Mouse (Mus musculus): ENCODE measurements around the gene Mta1.

The Mta1 gene

GRCm38 (mm10) chr12:113075063-113075454 lies 23.0 kb upstream of the Mta1 start:
- CTCF ChIA-PET = interaction anchor here (0.7 to 5.3 kb wide), 66 partner anchors 8 to 523 kb away, joined by 3 to 33 read pairs (median 5); partner anchors contain the start of genes Crip1 (in 2 of the 4), Brf1 (in 1 of the 4), Crip2 (in 1 of the 4) and Mta1 (in 1 of the 4)
- POLR2A ChIA-PET = interaction anchor here (0.6 to 3.1 kb wide), 48 partner anchors 10 to 325 kb away, joined by 3 to 36 read pairs (median 4); partner anchors contain the start of genes Brf1 (in 2 of the 4), Btbd6 (in 2 of the 4), Cdca4 (in 1 of the 4) and Crip2 (in 1 of the 4)

GRCm38 (mm10) chr12:113075486-113075885 lies 22.6 kb upstream of the Mta1 start:
- POLR2A ChIA-PET = interaction anchor here in 3 of 4 experiments (0.6 to 3.1 kb wide), 14 partner anchors 10 to 142 kb away, joined by 3 to 36 read pairs (median 8); partner anchors contain the start of genes Brf1 (in 1 of the 3) and Mta1 (in 1 of the 3)
- CTCF ChIA-PET = interaction anchor here (0.7 to 5.3 kb wide), 38 partner anchors 8 to 524 kb away, joined by 3 to 33 read pairs (median 7); partner anchors contain the start of genes Brf1 (in 1 of the 4), Crip2 (in 1 of the 4), Mta1 (in 1 of the 4) and Siva1 (in 1 of the 4)

- ChIA-PET POLR2A (interaction anchor here in 3 of 4 experiments (0.7 to 4.7 kb wide), 6 partner anchors 8 to 130 kb away, joined by 3 to 36 read pairs (median 8); partner anchors contain the start of gene Tex22 (in 2 of the 3)), CTCF (interaction anchor here in 3 of 4 experiments (0.7 to 4.0 kb wide), 7 partner anchors 12 to 133 kb away, joined by 3 to 33 read pairs (median 4); partner anchors contain the start of gene Tex22 (in 2 of the 3))
Measured at GRCm38 (mm10) chr12:113087276-113087675, 10.8 kb upstream of the Mta1 start.

GRCm38 (mm10) chr12:113088026-113088425 lies 10.1 kb upstream of the Mta1 start:
- ChIA-PET POLR2A (interaction anchor here in 2 of 4 experiments (0.7 to 4.2 kb wide), 8 partner anchors 8 to 84 kb away, joined by 3 to 25 read pairs (median 4); partner anchors contain the start of genes Tex22 (in 2 of the 2) and Crip2 (in 1 of the 2)), CTCF (interaction anchor here in 2 of 4 experiments (0.5 to 4.0 kb wide), 10 partner anchors 9 to 975 kb away, joined by 3 to 33 read pairs (median 4); partner anchors contain the start of gene Tex22 (in 2 of the 2))

GRCm38 (mm10) chr12:113089107-113089506 lies 9.0 kb upstream of the Mta1 start:
- POLR2A ChIA-PET = interaction anchor here in 2 of 4 experiments (0.7 to 4.2 kb wide), 8 partner anchors 14 to 119 kb away, joined by 3 to 25 read pairs (median 4); partner anchors contain the start of genes Tex22 (in 2 of the 2) and Crip2 (in 1 of the 2)
- CTCF ChIA-PET = interaction anchor here in 3 of 4 experiments (0.6 to 4.0 kb wide), 6 partner anchors 14 to 58 kb away, joined by 4 to 33 read pairs (median 4); partner anchors contain the start of gene Tex22 (in 3 of the 3)

- CTCF ChIA-PET = interaction anchor here (0.9 to 4.0 kb wide), 8 partner anchors 14 to 161 kb away, joined by 3 to 33 read pairs (median 5); partner anchors contain the start of genes Tex22 (in 4 of the 4), Brf1 (in 1 of the 4) and Jag2 (in 1 of the 4)
- POLR2A ChIA-PET = interaction anchor here in 2 of 4 experiments (0.6 to 4.2 kb wide), 7 partner anchors 15 to 149 kb away, joined by 3 to 25 read pairs (median 5); partner anchors contain the start of genes Tex22 (in 2 of the 2) and Crip1 (in 1 of the 2)
Measured at GRCm38 (mm10) chr12:113090053-113090452, 8.0 kb upstream of the Mta1 start.

GRCm38 (mm10) chr12:113097040-113097439 lies 1.0 kb upstream of the Mta1 start:
- ChIA-PET POLR2A (interaction anchor here in 3 of 4 experiments (0.7 to 5.0 kb wide), 14 partner anchors 9 to 383 kb away, joined by 3 to 21 read pairs (median 4); partner anchors contain the start of genes Tex22 (in 2 of the 3), Brf1 (in 1 of the 3) and Tedc1 (in 1 of the 3)), CTCF (interaction anchor here in 2 of 4 experiments (0.5 to 3.1 kb wide), 4 partner anchors 22 to 1063 kb away, joined by 3 to 14 read pairs (median 4); partner anchors contain the start of genes Crip2 (in 1 of the 2) and Tex22 (in 1 of the 2))

- ChIA-PET POLR2A (interaction anchor here (0.6 to 1.6 kb wide), 5 partner anchors 24 to 98 kb away, joined by 3 to 6 read pairs (median 3); partner anchors contain the start of genes Brf1 (in 2 of the 4) and Tex22 (in 1 of the 4)), CTCF (interaction anchor here in 1 of 4 experiments (0.5 to 3.1 kb wide), 3 partner anchors 11 to 254 kb away, joined by 3 to 14 read pairs (median 3); partner anchors contain the start of gene Tex22)
Measured at GRCm38 (mm10) chr12:113098530-113099151, 563 bp downstream of the Mta1 start.

- POLR2A ChIA-PET = interaction anchor here in 3 of 4 experiments (0.6 to 1.6 kb wide), 7 partner anchors 14 to 99 kb away, joined by 3 to 8 read pairs (median 3); partner anchors contain the start of genes Brf1 (in 2 of the 3) and Tex22 (in 1 of the 3)
- CTCF ChIA-PET = interaction anchor here in 2 of 4 experiments (0.5 to 3.1 kb wide), 3 partner anchors 10 to 732 kb away, joined by 3 to 14 read pairs (median 4); partner anchors contain the start of gene Tex22 (in 1 of the 2)
Measured at GRCm38 (mm10) chr12:113099470-113100237, 1.6 kb downstream of the Mta1 start.

GRCm38 (mm10) chr12:113100448-113101076 lies 2.5 kb downstream of the Mta1 start:
- ChIA-PET POLR2A (interaction anchor here (0.5 to 1.6 kb wide), 14 partner anchors 8 to 471 kb away, joined by 3 to 13 read pairs (median 3); partner anchors contain the start of genes Tex22 (in 2 of the 4) and Brf1 (in 1 of the 4)), CTCF (interaction anchor here (0.6 to 1.0 kb wide), 11 partner anchors 11 to 733 kb away, joined by 3 to 7 read pairs (median 3); no protein-coding TSS in a partner anchor)

GRCm38 (mm10) chr12:113101251-113101960 lies 3.3 kb downstream of the Mta1 start:
- POLR2A ChIA-PET = interaction anchor here (0.5 to 1.4 kb wide), 12 partner anchors 9 to 471 kb away, joined by 3 to 13 read pairs (median 3); partner anchors contain the start of gene Tex22 (in 1 of the 4)
- CTCF ChIA-PET = interaction anchor here (0.6 to 1.0 kb wide), 13 partner anchors 10 to 377 kb away, joined by 3 to 7 read pairs (median 4); partner anchors contain the start of gene Tex22 (in 1 of the 4)

GRCm38 (mm10) chr12:113102461-113102860 lies 4.4 kb downstream of the Mta1 start:
- POLR2A ChIA-PET = interaction anchor here in 3 of 4 experiments (0.7 to 1.9 kb wide), 4 partner anchors 12 to 28 kb away, joined by 3 to 8 read pairs (median 3); partner anchors contain the start of gene Tex22 (in 2 of the 3)
- CTCF ChIA-PET = interaction anchor here in 1 of 4 experiments (1.1 to 2.9 kb wide), 2 partner anchors 11 to 28 kb away, joined by 3 to 27 read pairs; partner anchors contain the start of gene Tex22

- CTCF ChIA-PET = interaction anchor here in 3 of 4 experiments (0.6 to 2.9 kb wide), 26 partner anchors 9 to 1445 kb away, joined by 3 to 27 read pairs (median 4); partner anchors contain the start of genes Crip1 (in 2 of the 3), Brf1 (in 1 of the 3), Pacs2 (in 1 of the 3) and Tex22 (in 1 of the 3)
- POLR2A ChIA-PET = interaction anchor here in 3 of 4 experiments (0.6 to 2.3 kb wide), 14 partner anchors 9 to 432 kb away, joined by 3 to 10 read pairs (median 4); partner anchors contain the start of genes Brf1 (in 2 of the 3), Tedc1 (in 1 of the 3) and Tex22 (in 1 of the 3)
Measured at GRCm38 (mm10) chr12:113103846-113104451, 5.9 kb downstream of the Mta1 start.

- CTCF ChIA-PET = interaction anchor here in 2 of 4 experiments (1.0 to 1.4 kb wide), 2 partner anchors 32 to 39 kb away, joined by 3 to 4 read pairs; partner anchors contain the start of genes Crip1 (in 1 of the 2) and Tex22 (in 1 of the 2)
- POLR2A ChIA-PET = interaction anchor here in 1 of 4 experiments (1.1 to 1.4 kb wide), 2 partner anchors 12 to 32 kb away, joined by 3 to 4 read pairs; partner anchors contain the start of gene Tex22
Measured at GRCm38 (mm10) chr12:113106386-113106785, 8.3 kb downstream of the Mta1 start.
